Mouse (Mus musculus): ENCODE data around the gene Cd320.
"Not testable (repeated sequence)": the region's sequence is repeated elsewhere in the genome, so short reads cannot be mapped to it uniquely, and the experiment has no call there.

DNA sequence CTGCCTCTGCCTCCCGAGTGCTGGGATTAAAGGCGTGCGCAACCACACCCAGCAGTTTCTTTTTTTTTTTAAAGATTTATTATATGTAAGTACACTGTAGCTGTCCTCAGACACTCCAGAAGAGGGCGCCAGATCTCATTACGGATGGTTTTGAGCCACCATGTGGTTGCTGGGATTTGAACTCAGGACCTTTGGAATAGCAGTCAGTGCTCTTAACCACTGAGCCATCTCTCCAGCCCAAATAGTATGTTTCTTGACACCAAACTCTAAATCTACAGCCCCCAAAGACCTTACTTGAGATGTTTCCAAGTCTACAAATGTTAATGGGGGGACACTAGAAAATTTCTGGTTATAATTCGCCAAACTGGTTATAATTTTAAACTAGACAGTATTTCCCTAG is 49.0 kb downstream of the Cd320 start:
- not testable (repeated sequence) for TF ChIP-seq CTCF (IDR thresholded peaks at IDR 0.05; ENCODE audit: low read depth, low read length); POLR2A (IDR thresholded peaks at IDR 0.05; ENCODE audit: borderline replicate concordance, low read depth, low read length)

All from bone marrow macrophage, adult 2 months (primary cell).